Mouse (Mus musculus) forebrain, embryonic 15.5 days (tissue): Measurements from ENCODE around the gene Mycs. TPM values are rescaled to one million over a fixed set of nuclear protein-coding genes. Genes with fewer than 3 reads are reported as not detected.

Experiments used
- ATAC-seq: fragments of 200-750 bp; cut with Nextera tagmentation; replicated peaks from 2 replicates; pipeline ENCODE4 v1.8.0; 2017; ENCODE audit warnings: mild to moderate bottlenecking, moderate TSS enrichment, moderate library complexity
- H3K27ac ChIP-seq: fragments of 300-500 bp; sonication (generic); replicated peaks from 2 replicates; pipeline ENCODE4 v1.5.1; 2015; ENCODE audit warnings: mild to moderate bottlenecking, inconsistent platforms
- H3K27me3 ChIP-seq: fragments of 300-500 bp; sonication (generic); 2 replicates; pipeline ENCODE4 v1.6.1; 2015; ENCODE audit warnings: inconsistent platforms
- H3K36me3 ChIP-seq: fragments of 300-500 bp; sonication (generic); 2 replicates; pipeline ENCODE4 v1.6.1; 2015; ENCODE audit warnings: mild to moderate bottlenecking, inconsistent platforms
- H3K4me1 ChIP-seq: fragments of 300-500 bp; sonication (generic); 2 replicates; pipeline ENCODE4 v1.6.1; 2015; ENCODE audit warnings: inconsistent platforms
- H3K4me2 ChIP-seq: fragments of 300-500 bp; sonication (generic); replicated peaks from 2 replicates; pipeline ENCODE4 v1.6.1; 2015; ENCODE audit warnings: mild to moderate bottlenecking, inconsistent platforms
- H3K4me3 ChIP-seq: fragments of 300-500 bp; sonication (generic); 2 replicates; pipeline ENCODE4 v1.5.1; 2015; ENCODE audit warnings: mild to moderate bottlenecking, inconsistent platforms
- H3K9ac ChIP-seq: fragments of 300-500 bp; sonication (generic); replicated peaks from 2 replicates; pipeline ENCODE4 v1.6.1; 2015; ENCODE audit warnings: mild to moderate bottlenecking, inconsistent platforms
- H3K9me3 ChIP-seq: fragments of 300-500 bp; sonication (generic); 2 replicates; pipeline ENCODE4 v1.6.1; 2016; ENCODE audit warnings: inconsistent platforms
- WGBS: fragments of 180-500 bp; shearing (Covaris S2); methylation state at CpG from one replicate; pipeline ENCODE4 v1.1.7; 2015; ENCODE audit warnings: mixed read lengths; 5-methylcytosine and 5-hydroxymethylcytosine counted together
- polyA plus RNA-seq: library from polyadenylated mRNA; unstranded; fragments of >200 nt; fragmentation: Nextera tagmentation; extraction: Ambion mirVana; gene quantifications from 2 replicates; pipeline ENCODE4 v1.2.1, GENCODE M21; 2015

Gene Mycs
- not detected in 2 replicates for polyA plus RNA-seq

GRCm38 (mm10) chrX:5469165-5469564 is at the start of gene Mycs:
TSS of gene Mycs (minus strand) at chrX:5469265.
- H3K9me3 ChIP-seq: no peaks in the 10 kb centered on the region
- no peaks in the 10 kb centered on the region for H3K27me3 ChIP-seq
- H3K4me1 ChIP-seq: no peaks in the 10 kb centered on the region
- no peak within 1 kb of the TSS for H3K27ac ChIP-seq
- peak within 1 kb of the TSS; percentile 18 for H3K4me3 ChIP-seq
- ATAC-seq: no peak
- 79% methylated on average over 3 of the region's 3 CpGs for WGBS
- H3K4me2 ChIP-seq: peak within 1 kb of the TSS; percentile 22; the same call in 1 of the 2 replicates
- H3K36me3 ChIP-seq: no peaks in the 10 kb centered on the region
- H3K9ac ChIP-seq: no peak within 1 kb of the TSS

- Histone ChIP-seq H3K9me3 (no peaks in the 10 kb centered on the region), H3K36me3 (no peaks in the 10 kb centered on the region), H3K27ac (no peak overlapping the region), H3K9ac (no peak overlapping the region), H3K4me3 (peak overlapping the region; percentile 18), H3K27me3 (no peaks in the 10 kb centered on the region), H3K4me2 (peak overlapping the region; percentile 22; the same call in 1 of the 2 replicates), H3K4me1 (no peaks in the 10 kb centered on the region)
- WGBS: 19% methylated on average over 24 of the region's 24 CpGs
- no peak for ATAC-seq
Observed at GRCm38 (mm10) chrX:5468022-5468421, 1.0 kb downstream of the Mycs start.

Other genes with a start within 250 kb of the Mycs start
- gene Btbd35f7, start 199.8 kb upstream of the Mycs start, polyA plus RNA-seq: not detected in 2 replicates